Mouse (Mus musculus) thymus, adult 2 months (tissue): ENCODE measurements around the gene Btbd11.

ENCODE experiments used
- CTCF ChIP-seq: fragments of 200-500 bp; IDR thresholded peaks from 2 replicates; pipeline ENCODE4 v1.5.1; 2012; ENCODE audit warnings: mild to moderate bottlenecking, control low read depth, low read length, moderate library complexity, borderline replicate concordance; ENCODE audit not compliant: control insufficient read depth, poor library complexity, insufficient read depth; ENCODE audit errors: extremely low read depth
- POLR2A ChIP-seq: fragments of 200-500 bp; IDR thresholded peaks from 2 replicates; pipeline ENCODE4 v1.6.1; 2012; ENCODE audit warnings: mild to moderate bottlenecking, low read length, control low read depth, moderate library complexity; ENCODE audit not compliant: control insufficient read depth, poor library complexity, insufficient read depth; ENCODE audit errors: extremely low read depth

DNA sequence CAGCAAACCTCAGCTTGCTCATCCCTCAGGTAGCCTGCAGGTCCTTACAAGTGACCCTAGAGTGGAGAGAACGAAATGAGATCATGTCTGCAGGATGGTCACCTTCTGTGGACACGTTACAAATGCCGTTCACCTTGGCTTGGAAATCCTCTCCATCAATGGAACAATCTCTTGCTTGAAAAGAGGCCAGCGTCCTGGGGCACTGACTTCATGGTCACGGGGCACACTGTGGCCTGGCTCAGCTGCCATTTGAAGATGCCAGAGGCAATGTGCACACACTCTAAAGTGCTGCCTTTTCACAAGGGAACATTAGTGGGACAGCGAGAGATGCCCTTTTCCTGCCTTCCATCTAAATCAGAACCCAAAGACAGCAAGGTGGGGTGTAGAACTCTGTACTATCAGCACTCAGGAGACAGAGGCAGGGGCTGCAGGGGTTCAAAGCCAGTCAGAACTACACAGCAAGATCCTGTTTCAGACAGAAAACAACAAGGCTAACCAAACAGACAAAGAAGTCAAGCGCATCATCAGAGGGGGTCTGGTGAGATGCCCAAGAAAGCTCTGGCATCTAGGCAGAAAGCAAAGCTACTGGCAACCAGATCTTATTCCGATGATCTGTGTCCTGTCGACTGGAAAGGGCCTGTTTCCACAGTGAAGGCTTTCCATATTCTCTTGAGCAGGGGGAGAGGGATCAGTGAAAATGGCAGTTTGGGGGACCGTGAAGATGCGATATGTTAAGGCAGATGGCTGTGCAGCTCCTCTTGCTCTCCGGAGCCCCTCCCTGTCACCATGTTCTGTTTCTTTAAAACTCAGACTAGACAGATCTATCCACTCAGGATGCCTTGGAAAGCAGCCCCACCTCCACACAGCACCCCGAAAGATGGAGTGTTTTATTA, 79.1 kb downstream of the Btbd11 start:
- no peak for TF ChIP-seq CTCF
- no peak for TF ChIP-seq POLR2A
